Mouse (Mus musculus): Measurements from ENCODE around the gene Myzap. TPM values are rescaled to one million over a fixed set of nuclear protein-coding genes. Genes with fewer than 3 reads are reported as not detected.
A peak's percentile ranks its signal among the peaks of the same experiment; 100 is the strongest.
"Not testable (repeated sequence)": the region's sequence is repeated elsewhere in the genome, so short reads cannot be mapped to it uniquely, and the experiment has no call there.

The Myzap gene
- 8.6 and 11.2 TPM in 2 replicates for total RNA-seq (2021)
- long read RNA-seq, transcript Myzap-201 (13 exons, 2,283 nt) = major isoform, 12 of 16 reads
- long read RNA-seq, partial matches to known transcripts = 1 of 16 reads
- long read RNA-seq, other reads (novel, unspliced or antisense) = 3 of 16 reads

GRCm38 (mm10) chr9:71591938-71592548, at the start of gene Myzap:
Myzap (minus strand) TSS chr9:71592360.
- peak; percentile 93 for DNase-seq

DNA sequence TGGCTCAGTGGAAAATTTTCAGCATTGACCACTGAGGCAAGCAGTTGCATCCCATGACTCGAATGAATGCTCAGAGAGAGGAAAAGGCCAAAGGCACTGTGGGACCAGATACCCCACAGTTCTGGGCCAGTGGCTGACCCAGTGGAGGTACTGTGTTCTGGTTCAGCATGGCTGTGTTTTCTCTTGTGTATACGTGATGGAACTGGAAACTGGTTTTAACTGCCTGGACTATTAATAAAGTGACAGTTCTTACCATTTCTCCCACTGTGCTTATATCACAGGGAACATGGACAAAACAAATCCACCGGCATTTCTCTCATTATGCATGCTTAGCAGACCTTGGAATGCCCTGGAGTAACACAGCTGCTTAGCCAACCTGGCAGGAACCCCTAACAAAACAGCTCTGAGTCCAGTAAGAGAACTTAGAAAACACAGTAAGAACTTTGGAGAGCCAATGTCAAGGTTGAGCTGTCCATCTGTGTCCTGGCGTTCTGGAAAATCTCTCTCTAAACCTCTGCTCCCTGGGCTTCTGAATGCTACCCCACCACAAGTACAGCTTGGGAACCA, 48.3 kb upstream of the Myzap start:
- DNase-seq = no peak

DNA sequence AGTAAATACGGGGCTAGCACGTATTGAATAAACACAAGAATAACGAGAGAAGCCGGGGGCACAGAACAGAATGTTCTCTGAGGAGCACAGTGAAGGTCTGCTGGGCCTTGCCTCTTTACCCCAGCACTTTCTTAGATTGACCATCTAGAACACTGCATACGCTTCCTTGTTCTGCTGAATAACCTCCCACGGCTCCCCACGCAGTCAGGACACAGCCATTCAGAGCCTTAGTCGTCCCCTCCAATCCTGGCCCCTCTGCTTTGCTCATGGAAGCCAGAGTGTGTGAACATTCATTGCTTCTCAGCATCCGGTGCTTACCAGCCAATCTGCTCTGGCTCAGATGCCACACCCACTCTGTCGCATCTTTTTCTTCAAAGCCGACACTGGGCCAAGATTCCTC, 46.0 kb upstream of the Myzap start:
- DNase-seq = no peak

- DNase-seq = no peak
Observed at GRCm38 (mm10) chr9:71636854-71637253, 44.7 kb upstream of the Myzap start.

GRCm38 (mm10) chr9:71635627-71636026, 43.5 kb upstream of the Myzap start:
- no peak for DNase-seq

- DNase-seq = no peak
Observed at GRCm38 (mm10) chr9:71634916-71635315, 42.8 kb upstream of the Myzap start.

DNA sequence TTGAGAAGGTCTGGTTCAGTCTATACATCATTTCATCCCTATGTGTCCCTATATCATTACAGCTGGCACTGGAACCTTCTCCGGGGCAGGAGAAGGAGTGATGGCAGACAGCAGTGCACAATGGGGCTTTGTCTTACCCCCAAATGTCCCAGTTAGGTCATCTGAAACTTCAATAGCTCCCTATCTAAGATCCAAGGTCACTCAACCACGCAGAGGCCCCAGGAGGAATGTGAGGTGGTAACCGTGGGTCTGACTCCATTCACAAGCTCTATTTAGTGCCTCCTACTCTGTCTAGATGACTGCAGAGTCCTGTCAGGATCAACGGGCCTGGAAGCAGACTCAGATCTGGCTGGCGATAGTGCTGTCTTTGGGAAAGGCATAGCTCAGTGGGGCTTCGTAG, 36.8 kb upstream of the Myzap start:
- DNase-seq = no peak

- DNase-seq = no peak
Observed at GRCm38 (mm10) chr9:71628286-71628685, 36.1 kb upstream of the Myzap start.

GRCm38 (mm10) chr9:71625961-71626360, 33.8 kb upstream of the Myzap start:
- DNase-seq = no peak

- peak; percentile 77 for DNase-seq
Observed at GRCm38 (mm10) chr9:71624793-71625495, 32.8 kb upstream of the Myzap start.

GRCm38 (mm10) chr9:71623871-71624569, 31.9 kb upstream of the Myzap start:
- no peak for DNase-seq

- DNase-seq = no peak
Observed at GRCm38 (mm10) chr9:71622593-71622992, 30.4 kb upstream of the Myzap start.

- no peak for DNase-seq
Observed at GRCm38 (mm10) chr9:71621968-71622367, 29.8 kb upstream of the Myzap start.

- not testable (repeated sequence) for DNase-seq
Observed at GRCm38 (mm10) chr9:71620116-71620515, 28.0 kb upstream of the Myzap start.

DNA sequence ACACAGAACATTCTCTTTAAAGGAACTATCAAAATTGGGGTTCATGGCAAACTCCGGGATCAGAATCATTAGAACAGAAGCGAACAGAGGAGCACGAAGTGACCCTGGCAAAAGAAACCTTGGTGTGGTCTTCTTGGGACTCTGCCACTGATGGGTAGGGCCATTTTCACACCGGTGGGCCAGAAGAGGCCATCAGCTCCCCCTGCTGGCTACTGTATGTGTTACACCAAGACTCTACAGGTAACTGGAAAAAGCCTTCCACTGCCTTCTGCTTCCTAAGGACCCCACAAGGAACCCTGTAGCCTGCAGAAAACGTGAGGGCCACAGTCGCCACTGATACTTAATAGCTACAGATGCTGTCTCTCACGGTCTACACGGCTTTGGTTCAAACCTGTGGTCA, 25.2 kb upstream of the Myzap start:
- peak; percentile 37 for DNase-seq

GRCm38 (mm10) chr9:71616185-71616584, 24.0 kb upstream of the Myzap start:
- peak; percentile 81 for DNase-seq

- DNase-seq = peak; percentile 56
Observed at GRCm38 (mm10) chr9:71614643-71615042, 22.5 kb upstream of the Myzap start.

DNA sequence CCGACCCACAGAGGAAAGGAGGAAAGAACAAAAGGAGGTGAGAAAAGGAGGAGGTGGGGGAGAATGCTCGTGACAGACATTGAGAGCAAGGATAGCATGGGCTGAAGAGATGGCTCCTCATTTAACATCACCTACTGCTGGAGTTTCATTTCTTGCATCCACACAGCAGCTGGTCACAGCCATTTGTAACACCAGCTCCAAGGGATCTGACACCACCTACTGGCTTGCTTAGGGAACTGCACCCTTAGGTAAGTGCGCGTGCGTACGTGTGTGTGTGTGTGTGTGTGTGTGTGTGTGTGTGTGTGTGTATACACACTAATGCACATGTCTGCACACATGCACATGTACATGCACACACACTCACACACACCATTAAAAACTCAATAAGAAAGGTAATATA, 20.8 kb upstream of the Myzap start:
- DNase-seq = no peak

DNA sequence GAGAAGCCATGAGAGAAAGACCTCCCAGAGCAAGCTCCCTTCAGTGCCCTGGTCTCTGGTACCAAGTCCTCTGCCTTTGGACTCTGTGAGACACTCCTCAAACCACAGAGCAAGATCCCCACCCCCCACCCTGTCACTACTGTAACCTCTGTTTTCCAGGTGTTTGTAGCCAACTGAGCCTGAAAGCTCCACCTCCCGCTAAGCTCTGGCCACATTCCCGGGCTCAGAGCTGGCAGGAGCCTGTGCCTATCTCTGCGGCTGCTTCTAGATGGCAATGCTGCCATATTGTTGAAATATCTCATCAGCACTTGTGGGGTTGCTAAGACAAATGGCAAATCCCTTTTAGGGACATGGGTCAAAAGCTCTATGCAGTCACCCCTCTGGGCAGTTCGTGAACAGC, 19.7 kb upstream of the Myzap start:
- no peak for DNase-seq

- no peak for DNase-seq
Observed at GRCm38 (mm10) chr9:71609010-71609409, 16.9 kb upstream of the Myzap start.

DNA sequence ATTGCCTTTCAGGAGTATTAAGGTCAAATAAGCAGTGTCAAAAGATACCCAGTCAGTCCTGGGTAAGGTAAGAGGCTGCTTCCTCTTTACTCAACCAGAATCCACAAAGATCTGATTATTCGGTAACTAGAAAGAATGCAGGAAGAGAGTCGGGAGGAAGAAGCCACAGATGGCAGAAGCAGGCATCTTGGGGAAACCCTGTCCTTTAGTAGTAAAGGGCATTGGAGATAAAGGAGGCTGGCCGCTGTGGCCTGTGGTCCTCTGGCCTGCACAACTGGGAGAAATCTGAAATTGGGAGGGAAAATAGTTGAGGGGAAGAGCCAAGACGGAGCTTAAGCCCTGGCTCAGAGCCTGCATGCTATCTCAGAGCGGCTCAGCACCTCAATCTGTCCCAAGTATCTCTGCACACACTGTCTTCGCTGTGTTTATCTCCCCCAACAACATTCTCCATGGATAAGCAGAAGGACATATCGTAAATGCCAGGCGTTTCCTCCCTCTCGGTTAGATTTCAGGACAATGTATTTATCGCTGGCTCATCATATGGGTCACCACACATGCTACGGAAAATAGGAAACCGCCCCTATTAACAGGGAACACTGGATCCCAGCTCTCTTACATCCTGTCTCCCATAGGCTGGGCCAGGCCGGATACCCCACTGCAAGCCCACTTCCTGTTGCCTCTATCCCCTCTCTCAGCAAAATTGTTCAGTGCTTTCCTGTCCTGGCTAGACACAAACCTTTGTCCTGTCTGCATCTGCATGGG, 14.3 kb upstream of the Myzap start:
- no peak for DNase-seq

Data from adrenal gland, postnatal 25 days (tissue).